Mouse (Mus musculus): ENCODE data around the gene Dusp1. TPM values are rescaled to one million over a fixed set of nuclear protein-coding genes. Genes with fewer than 3 reads are reported as not detected.

Gene Dusp1
- total and polyA plus RNA-seq, 3 experiments, result 3.5 to 9.9 (median 5.6) TPM

DNA sequence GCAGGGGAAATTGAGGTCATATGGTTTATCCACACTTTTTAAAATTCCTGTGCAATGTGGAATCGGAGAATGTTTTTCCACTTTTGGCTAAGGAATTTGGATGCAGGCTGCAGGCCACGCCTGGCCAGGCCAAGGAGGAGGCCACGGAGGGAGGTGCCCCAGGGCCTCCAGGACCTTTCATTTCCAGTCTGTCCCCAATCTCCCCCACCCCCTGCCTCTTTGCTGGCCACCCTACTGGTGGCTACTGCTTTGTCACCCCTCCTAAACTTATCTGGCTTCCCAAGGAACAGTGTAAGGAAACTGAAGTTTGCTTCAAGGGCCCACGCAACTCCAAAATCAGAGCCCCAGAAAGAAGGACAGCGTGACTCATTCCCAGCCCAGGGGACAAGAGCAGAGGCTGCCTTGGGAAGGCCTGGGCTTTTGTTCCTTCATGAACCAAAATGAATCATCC lies 32.1 kb downstream of the Dusp1 start:
- no peak overlapping the region for H3K4me3 ChIP-seq (replicated peaks in 1 of 3; ENCODE audit: low read depth in 2 of 3, low read length in 2 of 3, poor library complexity in 1 of 3)
- in situ Hi-C loops (cut with MboI; ENCODE audit: low pct_ligation_motif_present, low pct_unique_long_range_greater_than_20kb, low sequenced_read_pairs) (no loop called here), dilution Hi-C loops (cut with MboI; ENCODE audit: extremely low pct_ligation_motif_present, extremely low pct_unique_long_range_greater_than_20kb, low sequenced_read_pairs) (no loop called here)
- H3K9me3 ChIP-seq (replicated peaks; ENCODE audit: low read length), result peaks cover 4% of the 10 kb centered on the region
- peaks cover 31 to 47% of the 10 kb centered on the region in 2 experiments for H3K4me1 ChIP-seq (ENCODE audit: control insufficient read depth in 1 of 2, insufficient read depth in 2 of 2)
- H3K79me2 ChIP-seq (replicated peaks; ENCODE audit: control insufficient read depth, extremely low read depth, insufficient read depth, poor library complexity, severe bottlenecking), result no peaks in the 10 kb centered on the region
- no peak overlapping the region for H3K27ac ChIP-seq (ENCODE audit: insufficient read depth, low read depth)
- H3K27me3 ChIP-seq (replicated peaks), result no peaks in the 10 kb centered on the region
- H3K4me2 ChIP-seq (ENCODE audit: insufficient read depth, low read depth, poor library complexity, severe bottlenecking), result no peak overlapping the region
- DNase-seq (ENCODE audit: extremely low read depth), result no peak
- TF ChIP-seq MAX (IDR thresholded peaks at IDR 0.05; ENCODE audit: low read length), result no peak
- no peak for TF ChIP-seq IRF4 (IDR thresholded peaks at IDR 0.05; ENCODE audit: low read depth, low read length)
- TF ChIP-seq EP300 (IDR thresholded peaks at IDR 0.05; ENCODE audit: low read length), result no peak
- TF ChIP-seq NRF1 (IDR thresholded peaks at IDR 0.05; ENCODE audit: low read depth, low read length), result no peak
- no peak for TF ChIP-seq MXI1 (IDR thresholded peaks at IDR 0.05; ENCODE audit: low read depth, low read length)
- no peak for TF ChIP-seq RAD21 (IDR thresholded peaks at IDR 0.05; ENCODE audit: low read depth, low read length)
- TF ChIP-seq HCFC1 (IDR thresholded peaks at IDR 0.05; ENCODE audit: low read depth, low read length), result no peak
- no peak for TF ChIP-seq E2F4 (IDR thresholded peaks at IDR 0.05; ENCODE audit: insufficient replicate concordance, low read depth, low read length)
- no peak for TF ChIP-seq JUN (IDR thresholded peaks at IDR 0.05; ENCODE audit: insufficient read depth, low read depth, low read length)
- no peak for TF ChIP-seq JUND (conservative IDR thresholded peaks at IDR 0.05; ENCODE audit: low read depth, low read length)
- TF ChIP-seq SIN3A (IDR thresholded peaks at IDR 0.05; ENCODE audit: low read length), result no peak
- TF ChIP-seq SMC3 (IDR thresholded peaks at IDR 0.05; ENCODE audit: low read depth, low read length), result no peak
- TF ChIP-seq ZMIZ1 (IDR thresholded peaks at IDR 0.05; ENCODE audit: low read depth, low read length), result no peak
- no peak for TF ChIP-seq UBTF (IDR thresholded peaks at IDR 0.05; ENCODE audit: low read depth, low read length)
- TF ChIP-seq MAFK (IDR thresholded peaks at IDR 0.05; ENCODE audit: insufficient replicate concordance, low read length), result no peak
- TF ChIP-seq ETS1 (conservative IDR thresholded peaks at IDR 0.05; ENCODE audit: low read depth, low read length), result no peak
- H3K9ac ChIP-seq (ENCODE audit: insufficient read depth, low read depth), result no peak overlapping the region
- H3K36me3 ChIP-seq (replicated peaks in 1 of 2; ENCODE audit: control insufficient read depth in 1 of 2, insufficient read depth in 1 of 2, low read length in 1 of 2), result no peaks in the 10 kb centered on the region

DNA sequence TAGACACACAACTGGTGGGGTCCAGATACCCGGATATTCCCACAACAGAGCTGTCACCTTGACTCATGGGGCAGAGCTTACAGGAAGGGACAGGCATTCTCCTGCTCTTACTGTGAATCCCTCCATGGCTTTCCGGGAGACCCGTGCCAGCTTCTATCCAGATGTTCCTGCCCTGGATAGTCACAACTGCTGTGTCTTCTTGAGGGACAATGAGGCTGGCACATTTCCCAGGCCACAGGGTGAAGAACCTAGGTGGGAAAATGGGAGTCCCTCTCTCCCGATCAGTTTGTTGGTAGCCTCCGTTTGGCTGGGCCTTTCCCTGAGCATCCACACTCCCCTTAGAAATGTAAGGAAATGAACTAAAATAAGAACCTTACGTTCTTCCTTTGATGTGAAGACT lies 33.2 kb downstream of the Dusp1 start:
- in situ Hi-C loops (cut with MboI; ENCODE audit: low pct_ligation_motif_present, low pct_unique_long_range_greater_than_20kb, low sequenced_read_pairs), result no loop called here
- DNase-seq (ENCODE audit: extremely low read depth), result no peak
- dilution Hi-C loops (cut with MboI; ENCODE audit: extremely low pct_ligation_motif_present, extremely low pct_unique_long_range_greater_than_20kb, low sequenced_read_pairs), result no loop called here
- no peaks in the 10 kb centered on the region for H3K27me3 ChIP-seq (replicated peaks)
- no peak overlapping the region for H3K4me3 ChIP-seq (replicated peaks in 1 of 3; ENCODE audit: low read depth in 2 of 3, low read length in 2 of 3, poor library complexity in 1 of 3)
- no peak overlapping the region for H3K9ac ChIP-seq (ENCODE audit: insufficient read depth, low read depth)
- no peak overlapping the region for H3K4me2 ChIP-seq (ENCODE audit: insufficient read depth, low read depth, poor library complexity, severe bottlenecking)
- TF ChIP-seq MAX (IDR thresholded peaks at IDR 0.05; ENCODE audit: low read length) (no peak), ZC3H11A (IDR thresholded peaks at IDR 0.05; ENCODE audit: low read depth, low read length) (no peak), POLR2AphosphoS2 (IDR thresholded peaks at IDR 0.05; ENCODE audit: low read depth, low read length) (no peak), EP300 (IDR thresholded peaks at IDR 0.05; ENCODE audit: low read length) (no peak), TCF12 (IDR thresholded peaks at IDR 0.05; ENCODE audit: low read depth, low read length) (no peak), ELF1 (IDR thresholded peaks at IDR 0.05; ENCODE audit: low read depth, low read length) (no peak), ZNF384 (IDR thresholded peaks at IDR 0.05; ENCODE audit: low read depth, low read length) (no peak), SIN3A (IDR thresholded peaks at IDR 0.05; ENCODE audit: low read length) (no peak), USF2 (conservative IDR thresholded peaks at IDR 0.05; ENCODE audit: low read depth, low read length) (no peak)
- H3K79me2 ChIP-seq (replicated peaks; ENCODE audit: control insufficient read depth, extremely low read depth, insufficient read depth, poor library complexity, severe bottlenecking), result no peaks in the 10 kb centered on the region
- H3K9me3 ChIP-seq (replicated peaks; ENCODE audit: low read length), result peaks cover 4% of the 10 kb centered on the region
- H3K4me1 ChIP-seq (ENCODE audit: control insufficient read depth in 1 of 2, insufficient read depth in 2 of 2), result peaks cover 29 to 39% of the 10 kb centered on the region in 2 experiments
- H3K36me3 ChIP-seq (replicated peaks in 1 of 2; ENCODE audit: control insufficient read depth in 1 of 2, insufficient read depth in 1 of 2, low read length in 1 of 2), result no peaks in the 10 kb centered on the region
- no peak overlapping the region for H3K27ac ChIP-seq (ENCODE audit: insufficient read depth, low read depth)
